Mouse (Mus musculus) layer of hippocampus, adult 8-10 months (tissue): Measurements from ENCODE around the gene Ppp1r16b. TPM values are rescaled to one million over a fixed set of nuclear protein-coding genes. Genes with fewer than 3 reads are reported as not detected.

Experiments used
- DNase-seq, 2 experiments: peaks; one replicate each; pipeline ENCODE4 v3.0.0; 2022; ENCODE audit warnings: low spot score in 2 of 2
- total RNA-seq, 4 experiments: library from RNA; stranded (reverse); gene quantifications; 2 replicates each; pipeline ENCODE4 v1.2.4; 2022

The Ppp1r16b gene
- total RNA-seq, 4 experiments from 2014 or later, result 118 to 142 (median 128) TPM

GRCm38 (mm10) chr2:158689060-158689459 is 23.9 kb downstream of the Ppp1r16b start:
- DNase-seq, result no peak

GRCm38 (mm10) chr2:158689640-158690039 is 24.4 kb downstream of the Ppp1r16b start:
- no peak for DNase-seq

- DNase-seq, result no peak
Measured at GRCm38 (mm10) chr2:158690116-158690515, 24.9 kb downstream of the Ppp1r16b start.

GRCm38 (mm10) chr2:158692191-158692590 is 27.0 kb downstream of the Ppp1r16b start:
- no peak for DNase-seq

DNA sequence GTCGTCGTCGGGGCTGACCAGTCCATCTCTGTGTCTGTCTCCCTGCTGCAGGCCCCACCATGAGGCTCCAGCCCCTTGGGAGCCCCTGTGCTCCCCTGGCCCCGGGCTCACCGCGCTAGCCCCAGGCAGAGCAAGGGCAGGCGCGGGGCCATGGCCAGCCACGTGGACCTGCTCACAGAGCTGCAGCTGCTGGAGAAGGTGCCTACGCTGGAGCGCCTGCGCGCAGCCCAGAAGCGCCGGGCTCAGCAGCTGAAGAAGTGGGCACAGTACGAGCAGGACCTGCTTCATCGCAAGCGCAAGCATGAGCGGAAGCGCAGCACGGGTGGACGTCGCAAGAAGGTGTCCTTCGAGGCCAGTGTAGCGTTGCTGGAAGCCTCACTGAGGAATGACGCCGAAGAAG is 30.6 kb downstream of the Ppp1r16b start:
- DNase-seq, result no peak

DNA sequence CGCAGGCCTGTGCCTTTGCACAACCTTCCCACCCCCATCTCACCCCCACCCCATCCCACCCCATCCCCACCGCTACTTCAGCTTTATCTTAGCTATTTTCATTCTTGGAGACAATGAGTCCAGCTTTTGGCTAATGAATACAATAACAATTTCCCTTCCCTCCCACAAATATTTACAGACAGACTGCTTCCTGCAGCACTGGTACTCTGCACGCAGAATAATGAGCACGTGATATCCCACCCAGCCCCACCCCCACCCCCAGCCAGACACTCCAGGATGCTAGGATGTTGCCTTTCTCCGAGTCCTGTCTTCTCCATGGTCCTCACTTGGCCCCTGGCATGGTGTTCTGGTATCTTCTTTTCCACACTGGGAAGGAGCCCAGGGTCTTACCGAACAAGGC is 31.3 kb downstream of the Ppp1r16b start:
- DNase-seq, result no peak

GRCm38 (mm10) chr2:158699908-158700307 is 34.7 kb downstream of the Ppp1r16b start:
- no peak for DNase-seq

GRCm38 (mm10) chr2:158700535-158701256 is 35.5 kb downstream of the Ppp1r16b start:
- no peak for DNase-seq

DNA sequence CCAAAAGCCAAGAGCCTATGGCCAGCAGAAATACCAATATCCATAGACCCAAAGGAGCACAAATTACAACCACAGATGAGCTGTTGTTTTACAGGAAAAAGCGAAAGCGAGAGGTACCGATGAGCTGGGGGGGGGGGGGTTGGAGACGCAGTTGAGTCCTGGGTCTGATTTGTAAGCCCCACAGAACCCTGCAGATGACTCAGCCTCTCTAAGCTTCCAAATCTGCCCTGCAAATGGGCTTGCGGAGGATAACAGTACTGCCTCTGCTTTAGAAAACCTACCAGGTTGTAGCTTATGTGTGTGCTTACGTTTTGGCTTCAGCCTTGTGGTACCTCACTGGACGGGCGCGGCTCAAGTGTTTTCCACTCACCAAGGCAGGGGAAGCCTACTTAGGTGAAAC is 36.3 kb downstream of the Ppp1r16b start:
- DNase-seq, result no peak

GRCm38 (mm10) chr2:158702176-158702575 is 37.0 kb downstream of the Ppp1r16b start:
- DNase-seq, result no peak

DNA sequence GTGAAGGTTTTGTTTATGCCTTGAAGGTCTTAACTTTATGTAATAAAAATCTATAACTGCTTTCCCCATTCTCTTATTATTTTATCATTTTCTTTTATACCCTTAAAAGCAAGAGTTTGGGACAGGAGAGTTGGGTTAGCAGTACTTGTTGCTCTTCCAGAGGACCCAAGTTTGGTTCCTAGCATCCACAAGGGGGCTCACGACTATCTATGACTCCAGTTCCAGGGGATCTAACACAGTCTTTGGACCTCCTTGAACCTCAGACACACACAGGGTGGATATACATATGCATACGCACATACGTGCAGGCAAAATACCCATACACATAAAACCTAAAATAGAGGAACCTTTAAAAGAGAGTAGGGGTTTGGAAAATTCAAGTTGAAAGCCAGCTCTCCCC is 39.5 kb downstream of the Ppp1r16b start:
- DNase-seq, result no peak

DNA sequence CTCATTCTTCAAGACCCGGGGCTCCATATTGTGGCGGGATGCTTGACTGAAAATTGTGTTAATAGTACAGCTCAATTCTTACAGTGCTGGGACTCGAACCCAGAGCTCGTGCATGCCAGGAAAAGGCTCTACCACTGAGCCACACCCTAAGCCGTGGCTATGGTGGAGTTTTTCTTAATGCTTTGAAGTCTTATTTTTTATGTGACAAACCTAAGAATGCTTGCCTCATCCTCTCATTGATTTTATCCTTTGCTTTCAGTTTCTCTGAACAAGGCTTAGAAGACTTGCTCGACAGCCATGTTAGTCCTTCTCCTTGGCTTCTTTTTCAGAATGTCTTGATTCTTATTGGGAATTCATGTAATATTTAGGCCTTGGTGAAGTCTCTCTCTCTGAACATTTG is 40.3 kb downstream of the Ppp1r16b start:
- DNase-seq, result no peak

- no peak for DNase-seq
Measured at GRCm38 (mm10) chr2:158706704-158707408, 41.7 kb downstream of the Ppp1r16b start.

GRCm38 (mm10) chr2:158708121-158708520 is 42.9 kb downstream of the Ppp1r16b start:
- no peak for DNase-seq

DNA sequence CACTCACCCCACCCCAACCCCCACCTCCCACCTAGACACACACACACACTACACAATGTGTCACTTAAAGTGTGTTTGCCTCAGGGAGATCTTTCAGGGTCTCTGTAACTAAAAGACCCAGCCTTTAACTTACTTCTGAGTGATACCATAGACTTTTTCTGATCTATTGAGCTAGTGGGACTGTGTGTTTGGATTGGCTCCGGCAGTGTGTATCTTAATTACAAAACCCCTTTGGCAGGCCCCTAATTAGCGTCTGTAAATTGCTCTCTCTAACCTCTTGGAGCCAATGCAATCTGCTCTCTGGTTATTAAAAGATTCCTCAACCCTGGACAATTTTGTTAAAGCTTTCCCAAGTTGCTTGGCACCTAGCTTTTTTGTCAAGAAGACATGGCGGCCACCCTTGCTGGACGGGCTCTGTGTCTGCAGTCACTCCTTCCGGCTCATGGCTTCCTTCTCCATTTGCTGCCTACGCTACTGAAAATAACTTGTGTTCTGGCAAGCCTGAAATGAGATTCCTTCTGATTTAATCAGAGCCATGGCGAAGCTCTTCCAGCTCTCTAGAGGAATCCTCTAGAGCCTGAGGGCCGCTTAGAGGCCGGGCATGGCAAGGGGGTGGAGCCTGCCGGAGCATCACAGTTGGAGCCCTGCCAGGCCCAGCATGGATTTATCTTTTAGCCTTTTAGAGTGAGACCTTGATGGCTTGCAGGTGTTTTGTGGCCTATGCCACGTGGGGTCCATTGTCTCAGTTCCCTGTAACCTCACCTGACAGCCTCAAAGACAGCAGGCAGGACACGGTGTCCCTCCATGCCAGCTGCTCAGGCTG is 46.9 kb downstream of the Ppp1r16b start:
- DNase-seq, result peak in 1 of 2 experiments; percentile 48

DNA sequence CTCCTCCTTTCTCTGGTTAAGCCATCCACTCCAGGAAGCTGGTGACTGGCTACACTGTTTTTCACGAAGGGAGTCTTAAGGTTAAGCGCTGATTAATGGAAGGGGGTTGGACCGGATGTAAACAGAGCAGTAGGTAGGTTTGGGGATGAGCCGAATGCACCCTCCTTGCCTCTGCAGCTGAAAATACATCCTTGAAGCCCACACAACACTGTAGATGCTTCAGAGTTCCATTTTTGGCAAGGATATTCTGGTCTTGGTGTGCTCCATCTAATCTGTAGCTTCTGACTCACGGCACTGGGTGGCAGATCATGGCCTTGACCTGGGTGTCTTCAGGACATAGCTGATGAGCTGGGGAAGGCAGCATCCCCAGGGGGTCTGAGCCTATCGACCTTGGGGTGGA is 49.6 kb downstream of the Ppp1r16b start:
- no peak for DNase-seq

DNA sequence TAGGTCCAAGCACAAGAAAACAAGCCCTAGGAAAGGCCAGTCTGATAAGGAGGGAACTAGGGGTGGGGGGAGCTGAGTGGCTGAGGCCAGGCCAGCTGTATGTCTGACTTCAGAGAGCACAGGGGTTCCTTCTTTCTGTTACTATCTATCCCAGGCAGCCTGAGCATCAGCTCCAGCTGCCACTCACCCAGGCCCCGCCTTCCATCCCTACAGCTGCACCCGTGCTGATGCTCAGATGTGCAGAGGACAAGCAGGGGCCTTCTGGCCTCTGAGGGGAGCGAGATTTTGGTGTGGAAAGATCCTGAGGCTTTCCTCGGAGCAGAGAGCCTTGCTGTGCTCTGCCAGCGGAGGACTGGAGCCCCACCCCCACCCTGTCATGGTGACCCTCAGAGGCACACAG is 50.9 kb downstream of the Ppp1r16b start:
- DNase-seq, result no peak

DNA sequence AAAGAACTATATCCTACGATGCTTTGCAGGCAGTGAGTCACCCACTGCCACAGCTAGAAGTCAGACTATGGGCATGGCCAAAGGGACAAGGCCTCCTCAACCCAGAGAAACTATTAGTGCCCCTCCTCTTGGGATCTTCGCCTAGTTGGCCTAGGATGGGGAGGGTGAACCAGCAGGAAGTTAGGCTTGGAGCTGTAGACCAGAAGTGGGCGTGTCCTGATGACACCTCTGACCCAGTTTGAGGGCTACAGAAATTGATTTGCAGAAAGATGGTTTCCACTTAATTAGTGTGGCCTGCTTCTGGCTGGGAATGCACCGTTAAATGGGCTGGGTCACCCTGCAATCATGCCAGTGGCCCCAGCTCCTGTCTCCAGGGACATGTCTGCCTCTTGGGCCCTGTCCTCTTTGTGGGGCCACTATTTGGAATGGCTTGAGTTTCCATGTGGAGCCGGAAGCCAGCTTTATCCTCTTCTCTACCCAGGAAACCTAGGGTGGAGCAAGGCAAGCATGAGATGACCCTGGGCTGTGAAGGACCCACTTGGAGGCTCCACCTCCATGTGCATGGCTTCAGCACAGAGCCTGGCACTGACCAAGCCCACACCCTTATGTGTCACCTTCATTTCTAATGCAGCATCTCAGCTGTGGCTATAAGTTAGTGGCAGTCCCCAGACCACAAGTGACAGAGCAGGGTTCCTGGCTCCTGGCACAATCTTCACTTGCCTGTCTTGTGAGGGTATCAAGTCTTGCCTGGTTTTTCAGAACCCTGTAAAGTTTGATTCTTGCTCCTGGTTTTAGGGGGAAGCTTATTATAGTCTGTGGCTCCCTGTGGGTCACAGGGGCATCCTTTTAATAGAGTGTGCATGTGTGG is 52.6 kb downstream of the Ppp1r16b start:
- no peak for DNase-seq

DNA sequence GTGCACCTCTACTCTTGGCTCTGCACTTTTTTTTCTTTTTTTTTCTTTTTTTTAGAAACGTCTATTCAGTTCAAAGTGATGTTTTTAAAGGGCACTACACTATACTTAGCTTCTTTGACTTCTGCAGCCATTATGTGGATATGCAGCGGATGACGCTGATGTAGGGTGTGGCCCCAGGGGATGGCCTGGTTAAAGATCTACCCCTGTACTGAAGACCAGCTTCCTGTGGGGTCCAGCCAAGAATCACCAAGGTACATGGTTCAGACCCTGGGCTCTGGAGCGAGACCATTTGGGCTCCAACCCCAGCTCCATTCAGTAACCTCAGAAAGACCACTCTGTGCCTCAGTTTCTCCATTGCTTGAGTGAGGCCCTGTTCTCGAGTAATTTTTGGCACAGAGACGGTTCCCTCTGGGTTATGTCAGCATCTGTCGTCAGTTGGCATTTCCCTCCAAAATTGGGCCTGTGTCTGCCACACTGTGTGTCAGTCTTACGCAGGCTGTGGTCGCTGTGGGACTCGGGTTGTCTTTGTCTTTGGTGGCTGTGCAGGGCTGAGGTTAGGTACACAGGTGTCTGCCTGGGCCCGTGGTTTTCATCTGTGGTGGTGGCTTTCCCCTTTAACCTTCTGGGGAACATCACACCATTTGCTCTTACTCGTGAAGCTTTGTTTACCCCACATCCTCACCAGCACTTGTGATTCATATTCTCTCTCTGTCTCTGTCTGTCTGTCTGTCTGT is 53.8 kb downstream of the Ppp1r16b start:
- no peak for DNase-seq

GRCm38 (mm10) chr2:158720715-158721370 is 55.6 kb downstream of the Ppp1r16b start:
- no peak for DNase-seq
